Mouse (Mus musculus) embryo, embryonic 10.5 days (tissue): ENCODE results near the gene Ahnak.
"Not testable (repeated sequence)": the region's sequence is repeated elsewhere in the genome, so short reads cannot be mapped to it uniquely, and the experiment has no call there.

Source experiments
- DNase-seq: peaks from one replicate; pipeline ENCODE4 v3.0.0-alpha.2; 2015; ENCODE audit warnings: low spot score

Ahnak gene

GRCm38 (mm10) chr19:9100297-9101061, 111.4 kb downstream of the Ahnak start:
- DNase-seq = no peak

- DNase-seq = no peak
Measured at GRCm38 (mm10) chr19:9101062-9101457, 112.0 kb downstream of the Ahnak start.

GRCm38 (mm10) chr19:9103986-9104385, 114.9 kb downstream of the Ahnak start:
- no peak for DNase-seq

DNA sequence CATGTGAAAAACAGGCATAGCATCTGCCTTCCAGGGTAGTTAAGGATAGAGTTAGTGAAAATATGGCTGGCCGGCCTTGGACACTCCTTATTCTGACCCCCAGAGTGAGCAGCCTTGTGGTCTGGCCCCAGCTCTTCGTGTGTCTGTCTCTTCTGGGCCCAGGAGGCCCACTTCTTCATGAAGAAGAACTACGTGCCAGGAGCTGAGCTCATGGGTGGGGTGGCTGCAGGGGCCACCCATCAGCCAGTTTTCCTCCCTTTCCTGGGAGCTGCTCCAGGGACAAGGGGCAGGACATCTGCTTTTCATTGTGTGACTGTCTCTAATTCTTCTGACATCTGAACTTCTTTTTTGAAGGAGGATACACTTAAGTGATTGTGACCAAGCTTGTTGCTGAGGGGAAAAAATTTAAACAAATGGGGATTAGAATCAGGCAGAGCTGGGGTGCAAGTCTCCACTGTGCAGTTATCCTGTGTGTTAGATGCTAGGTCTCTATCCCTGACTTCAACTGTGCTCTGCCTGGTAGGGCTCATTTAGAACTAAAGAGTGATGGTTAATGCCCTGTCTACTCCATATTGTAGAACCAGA, 116.1 kb downstream of the Ahnak start:
- DNase-seq = no peak

DNA sequence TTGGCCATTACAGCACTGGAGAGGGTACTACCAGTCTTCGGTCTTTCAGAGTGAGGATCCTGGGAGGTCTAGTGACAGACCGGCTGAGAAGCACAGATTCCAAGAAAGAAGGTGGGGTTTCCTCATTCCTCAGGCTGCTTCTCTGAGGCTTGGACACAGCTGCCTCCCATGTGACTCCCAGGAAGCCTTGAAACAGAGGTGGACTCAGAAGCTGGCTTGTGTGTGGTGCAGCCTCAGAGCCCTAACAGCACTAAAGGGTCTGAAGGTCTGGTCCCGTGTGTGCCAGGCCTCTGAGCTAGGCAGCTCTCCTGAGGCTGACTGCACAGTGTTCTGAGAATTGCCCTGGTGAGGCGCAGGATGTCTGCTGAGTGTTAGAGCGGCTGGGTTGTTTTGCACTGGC, 117.0 kb downstream of the Ahnak start:
- DNase-seq = peak; percentile 18

- DNase-seq = peak; percentile 17
Measured at GRCm38 (mm10) chr19:9106751-9107378, 117.8 kb downstream of the Ahnak start.

DNA sequence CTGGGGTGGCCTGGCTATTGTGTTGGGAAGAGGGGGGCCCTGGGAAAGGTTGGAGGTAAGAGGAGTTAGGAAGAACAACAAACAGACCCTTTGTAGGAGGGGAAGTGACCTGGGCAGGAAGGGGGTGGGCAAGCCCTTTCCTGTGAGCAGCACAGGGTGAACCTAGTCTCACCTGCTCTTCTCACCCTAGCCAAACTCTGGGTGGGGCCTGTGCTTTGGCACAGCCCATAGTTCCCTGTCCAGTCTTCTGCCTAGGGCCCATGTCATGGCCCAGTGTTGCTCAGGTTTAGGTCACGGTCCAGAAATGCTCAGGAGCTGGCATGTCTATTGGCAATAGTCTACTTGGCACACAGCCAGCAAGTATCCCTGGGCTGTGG, 118.3 kb downstream of the Ahnak start:
- DNase-seq = no peak

DNA sequence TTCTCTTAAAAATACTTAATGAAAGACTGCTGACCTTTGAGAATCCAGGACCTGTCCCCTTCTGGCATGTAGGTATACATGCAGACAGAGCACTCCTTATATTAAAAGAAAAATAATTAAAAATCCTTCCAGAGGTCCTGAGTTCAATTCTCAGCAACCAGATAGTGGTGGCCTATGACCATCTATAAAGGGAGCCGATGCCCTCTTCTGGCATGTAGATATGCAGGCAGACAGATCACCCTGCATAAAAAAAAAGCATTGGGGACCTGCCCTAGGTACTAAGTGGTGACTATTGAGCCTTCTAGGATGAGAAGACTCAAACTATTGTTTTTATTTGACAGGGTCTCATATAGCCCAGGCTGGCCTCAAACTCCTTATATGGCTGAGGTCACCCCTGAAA, 119.5 kb downstream of the Ahnak start:
- DNase-seq = no peak

DNA sequence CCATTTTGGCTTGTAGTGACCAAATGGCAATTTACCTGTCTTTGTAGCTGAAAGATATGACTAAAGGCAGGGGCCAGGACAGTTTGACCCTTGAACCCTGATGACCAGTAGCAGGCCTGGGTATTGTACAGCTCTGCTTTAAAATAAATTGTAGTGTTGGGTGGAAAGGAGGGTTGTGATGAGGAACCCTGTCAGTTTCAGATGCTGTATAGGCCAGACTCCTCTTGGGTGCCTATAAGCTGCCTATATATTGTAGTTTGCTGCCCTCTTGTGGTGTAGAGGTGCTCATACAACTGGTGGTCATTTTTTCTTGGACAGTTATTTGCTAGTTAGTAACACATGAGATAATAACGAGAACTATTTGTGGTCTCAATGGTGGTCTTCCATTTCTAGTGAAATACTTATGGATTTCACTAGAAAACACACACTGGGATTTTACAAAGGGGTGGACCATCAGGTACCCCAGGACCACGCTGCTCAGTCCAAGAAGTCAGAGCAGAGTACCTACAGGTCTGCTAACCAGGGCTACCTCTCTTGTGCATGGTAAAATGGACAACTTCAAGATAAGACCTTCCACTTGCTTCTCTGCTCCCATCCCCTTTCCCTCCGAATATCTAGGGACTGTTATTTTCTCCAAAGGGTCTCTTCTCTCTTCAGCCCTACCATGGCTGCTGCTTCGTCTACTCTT, 121.2 kb downstream of the Ahnak start:
- peak; percentile 88 for DNase-seq

DNA sequence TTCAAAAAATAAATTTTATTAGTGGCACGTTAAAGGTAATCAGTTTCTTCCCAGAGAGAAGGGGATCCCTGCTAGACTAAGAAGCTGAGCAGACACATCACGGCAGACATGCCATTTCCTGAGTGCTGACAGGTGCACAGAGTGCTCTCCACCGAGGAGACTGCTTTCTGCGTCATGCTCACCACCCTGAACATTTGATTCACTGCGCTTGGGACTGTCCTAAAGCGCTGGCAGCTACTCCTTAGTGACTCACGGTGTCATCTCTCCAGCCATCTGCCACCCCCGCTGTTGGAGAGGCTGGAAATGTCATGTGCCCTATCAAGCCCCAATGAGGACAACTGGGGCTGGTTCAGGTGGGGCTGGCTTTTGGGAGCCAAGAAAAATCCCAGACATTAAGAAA, 123.0 kb downstream of the Ahnak start:
- no peak for DNase-seq

DNA sequence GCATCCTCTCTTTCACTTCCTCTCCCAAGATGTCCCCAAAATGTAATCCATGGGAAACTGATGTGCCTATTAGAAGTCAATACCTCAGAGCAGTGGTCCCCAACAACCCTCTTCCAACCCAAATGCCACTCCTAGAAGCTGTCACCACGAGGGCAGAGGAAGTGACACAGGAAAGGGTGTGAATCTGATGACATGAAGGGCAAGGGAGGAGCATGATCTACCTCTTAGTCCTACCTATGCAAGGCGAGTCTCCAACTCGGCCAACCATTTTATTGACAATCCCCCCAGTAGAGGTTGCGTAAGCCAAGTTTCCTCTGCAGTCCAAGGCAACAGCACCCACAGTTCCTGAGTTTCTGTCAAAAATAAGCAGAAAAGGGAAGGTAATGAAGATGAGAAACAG, 127.2 kb downstream of the Ahnak start:
- DNase-seq = no peak

- no peak for DNase-seq
Measured at GRCm38 (mm10) chr19:9117275-9117674, 128.2 kb downstream of the Ahnak start.

DNA sequence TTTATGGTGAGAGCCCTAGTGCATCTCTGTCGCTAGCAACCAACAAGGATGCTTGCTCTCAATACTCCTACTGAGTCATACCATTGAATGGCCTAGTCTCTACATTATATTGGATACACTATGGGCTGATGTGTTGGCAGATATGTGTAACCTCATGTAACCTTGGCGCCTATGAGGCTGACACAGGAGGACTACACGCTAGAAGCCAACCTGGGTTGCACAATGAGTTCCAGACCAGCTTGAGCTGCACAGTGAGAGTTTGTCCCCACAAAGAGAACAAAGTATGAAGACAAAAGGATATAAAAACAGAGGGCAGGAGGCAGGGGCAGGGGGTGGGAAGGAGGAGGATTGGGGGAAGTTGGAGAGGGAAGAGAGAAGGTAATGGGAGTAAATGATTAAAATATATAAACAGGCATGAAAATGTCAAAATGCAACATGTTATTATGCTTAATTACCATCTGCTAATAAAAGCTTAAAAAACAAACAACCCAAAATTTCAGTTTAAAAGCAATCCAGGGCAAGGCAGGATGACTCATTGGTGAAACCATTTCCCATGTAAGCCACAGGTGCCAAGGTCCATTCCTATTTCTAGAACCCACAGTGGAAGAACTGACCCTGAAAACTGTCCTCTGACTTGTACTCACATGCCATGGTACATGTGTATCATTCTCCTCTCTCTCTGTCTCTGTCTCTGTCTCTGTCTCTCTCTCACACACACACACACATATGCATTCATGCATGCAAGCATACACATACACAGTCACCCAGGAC, 130.8 kb downstream of the Ahnak start:
- DNase-seq = no peak

DNA sequence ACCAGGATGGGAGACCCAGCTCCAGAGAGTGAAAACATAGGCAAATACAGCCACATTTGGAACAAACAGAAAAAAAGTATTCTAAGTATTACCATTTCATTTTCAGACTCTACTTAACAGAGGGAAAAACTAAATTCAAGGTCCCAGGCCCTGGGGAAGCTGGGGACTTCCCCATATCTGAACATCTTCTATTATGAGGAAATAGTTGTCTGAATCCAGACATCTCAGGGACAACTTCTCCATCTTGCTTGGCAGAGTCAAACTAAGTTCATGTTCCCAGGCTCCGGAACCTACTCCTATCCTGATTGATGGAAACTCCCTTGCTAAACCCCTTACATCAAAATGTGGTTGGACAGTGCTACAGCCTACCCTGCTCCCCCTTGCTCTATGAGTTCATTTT, 133.3 kb downstream of the Ahnak start:
- no peak for DNase-seq

GRCm38 (mm10) chr19:9123986-9124385, 134.9 kb downstream of the Ahnak start:
- not testable (repeated sequence) for DNase-seq
